Mouse (Mus musculus) spleen, adult 2 months (tissue): Measurements from ENCODE around the gene Gnaq.

Experiments used
- CTCF ChIP-seq: fragments of 200-500 bp; IDR thresholded peaks from 2 replicates; pipeline ENCODE4 v1.5.1; 2011; ENCODE audit warnings: mild to moderate bottlenecking, inconsistent platforms; ENCODE audit not compliant: insufficient read depth, insufficient read length, insufficient replicate concordance; ENCODE audit errors: extremely low read depth
- POLR2A ChIP-seq: fragments of 200-500 bp; IDR thresholded peaks from 2 replicates; pipeline ENCODE4 v1.6.1; 2011; ENCODE audit warnings: low read depth, low read length, inconsistent platforms

GRCm38 (mm10) chr19:16128715-16129114 is 3.9 kb upstream of the Gnaq start:
- peak; percentile 13; the same call in 1 of the 2 replicates for TF ChIP-seq CTCF
- TF ChIP-seq POLR2A: no peak
